Mouse (Mus musculus): ENCODE measurements around the gene Per1. TPM values are rescaled to one million over a fixed set of nuclear protein-coding genes. Genes with fewer than 3 reads are reported as not detected.
"Not testable (repeated sequence)": the region's sequence is repeated elsewhere in the genome, so short reads cannot be mapped to it uniquely, and the experiment has no call there.

Gene Per1
- polyA plus RNA-seq, 1 experiment from 2014 or later, result 7.2 TPM

GRCm38 (mm10) chr11:69093856-69094255 lies 1.2 kb upstream of the Per1 start:
- H3K27me3 ChIP-seq; H3K9ac ChIP-seq (replicated peaks); H3K4me2 ChIP-seq; ATAC-seq (ENCODE audit: insufficient number of reproducible peaks, insufficient read depth, low FRiP score, low TSS enrichment, low read depth); H3K27ac ChIP-seq; H3K9me3 ChIP-seq; H3K4me3 ChIP-seq (replicated peaks): not testable (repeated sequence)
- peaks cover 34% of the 10 kb centered on the region for H3K36me3 ChIP-seq
- 84% methylated on average over 7 of the region's 7 CpGs for WGBS
- peaks cover 64% of the 10 kb centered on the region for H3K4me1 ChIP-seq (replicated peaks)

- Histone ChIP-seq H3K4me3 (replicated peaks) (peak overlapping the region; percentile 57), H3K4me1 (replicated peaks) (peaks cover 63% of the 10 kb centered on the region), H3K4me2 (peak overlapping the region; percentile 98), H3K27me3 (no peaks in the 10 kb centered on the region), H3K9me3 (no peaks in the 10 kb centered on the region), H3K36me3 (peaks cover 24% of the 10 kb centered on the region), H3K27ac (peak overlapping the region; percentile 78), H3K9ac (replicated peaks) (peak overlapping the region; percentile 64)
- 2% methylated on average over 27 of the region's 27 CpGs for WGBS
- ATAC-seq (ENCODE audit: insufficient number of reproducible peaks, insufficient read depth, low FRiP score, low TSS enrichment, low read depth), result no peak
Observed at GRCm38 (mm10) chr11:69095511-69096231, 654 bp downstream of the Per1 start.

GRCm38 (mm10) chr11:69096360-69096986 lies 1.5 kb downstream of the Per1 start:
- 16% methylated on average over 9 of the region's 9 CpGs for WGBS
- peak overlapping the region; percentile 57 for H3K4me3 ChIP-seq (replicated peaks)
- no peak for ATAC-seq (ENCODE audit: insufficient number of reproducible peaks, insufficient read depth, low FRiP score, low TSS enrichment, low read depth)
- H3K36me3 ChIP-seq, result peaks cover 24% of the 10 kb centered on the region
- H3K9ac ChIP-seq (replicated peaks), result peak overlapping the region; percentile 40; the same call in 1 of the 2 replicates
- peak overlapping the region; percentile 81 for H3K27ac ChIP-seq
- peaks cover 61% of the 10 kb centered on the region for H3K4me1 ChIP-seq (replicated peaks)
- peak overlapping the region; percentile 98 for H3K4me2 ChIP-seq
- H3K27me3 ChIP-seq, result no peaks in the 10 kb centered on the region
- H3K9me3 ChIP-seq, result no peaks in the 10 kb centered on the region

- H3K27ac ChIP-seq, result peak overlapping the region; percentile 81
- no peak for ATAC-seq (ENCODE audit: insufficient number of reproducible peaks, insufficient read depth, low FRiP score, low TSS enrichment, low read depth)
- 5% methylated on average over 29 of the region's 29 CpGs for WGBS
- H3K4me1 ChIP-seq (replicated peaks), result peaks cover 56% of the 10 kb centered on the region
- H3K36me3 ChIP-seq, result peaks cover 24% of the 10 kb centered on the region
- H3K9ac ChIP-seq (replicated peaks), result peak overlapping the region; percentile 40
- peak overlapping the region; percentile 98 for H3K4me2 ChIP-seq
- H3K27me3 ChIP-seq, result no peaks in the 10 kb centered on the region
- peak overlapping the region; percentile 39 for H3K4me3 ChIP-seq (replicated peaks)
- no peaks in the 10 kb centered on the region for H3K9me3 ChIP-seq
Observed at GRCm38 (mm10) chr11:69096987-69097900, 2.2 kb downstream of the Per1 start.

- Histone ChIP-seq H3K4me1 (replicated peaks) (peaks cover 56% of the 10 kb centered on the region), H3K9ac (replicated peaks) (peak overlapping the region; percentile 65; the same call in 1 of the 2 replicates), H3K36me3 (peaks cover 27% of the 10 kb centered on the region), H3K27ac (peak overlapping the region; percentile 81), H3K4me2 (peak overlapping the region; percentile 98), H3K4me3 (replicated peaks) (peak overlapping the region; percentile 49), H3K9me3 (no peaks in the 10 kb centered on the region), H3K27me3 (no peaks in the 10 kb centered on the region)
- WGBS, result 23% methylated on average over 8 of the region's 8 CpGs
- ATAC-seq (ENCODE audit: insufficient number of reproducible peaks, insufficient read depth, low FRiP score, low TSS enrichment, low read depth), result no peak
Observed at GRCm38 (mm10) chr11:69098039-69098761, 3.2 kb downstream of the Per1 start.

- H3K36me3 ChIP-seq, result peaks cover 32% of the 10 kb centered on the region
- no peak for ATAC-seq (ENCODE audit: insufficient number of reproducible peaks, insufficient read depth, low FRiP score, low TSS enrichment, low read depth)
- H3K9ac ChIP-seq (replicated peaks), result peak overlapping the region; percentile 65
- no peaks in the 10 kb centered on the region for H3K27me3 ChIP-seq
- H3K4me2 ChIP-seq, result peak overlapping the region; percentile 98
- peak overlapping the region; percentile 84 for H3K27ac ChIP-seq
- peaks cover 56% of the 10 kb centered on the region for H3K4me1 ChIP-seq (replicated peaks)
- no peaks in the 10 kb centered on the region for H3K9me3 ChIP-seq
- under 1% methylated on average over 19 of the region's 19 CpGs for WGBS
- peak overlapping the region; percentile 49 for H3K4me3 ChIP-seq (replicated peaks)
Observed at GRCm38 (mm10) chr11:69098762-69099091, 3.7 kb downstream of the Per1 start.

GRCm38 (mm10) chr11:69099177-69099914 lies 4.3 kb downstream of the Per1 start:
- Histone ChIP-seq H3K4me1 (replicated peaks) (peaks cover 55% of the 10 kb centered on the region), H3K9me3 (no peaks in the 10 kb centered on the region), H3K4me3 (replicated peaks) (peak overlapping the region; percentile 49), H3K9ac (replicated peaks) (peak overlapping the region; percentile 65), H3K36me3 (peaks cover 38% of the 10 kb centered on the region), H3K27me3 (no peaks in the 10 kb centered on the region), H3K27ac (peak overlapping the region; percentile 84), H3K4me2 (peak overlapping the region; percentile 98)
- WGBS, result under 1% methylated on average over 22 of the region's 22 CpGs
- ATAC-seq (ENCODE audit: insufficient number of reproducible peaks, insufficient read depth, low FRiP score, low TSS enrichment, low read depth), result no peak

- peak overlapping the region; percentile 65; the same call in 1 of the 2 replicates for H3K9ac ChIP-seq (replicated peaks)
- H3K4me3 ChIP-seq (replicated peaks), result peak overlapping the region; percentile 49
- WGBS, result under 1% methylated on average over 23 of the region's 23 CpGs
- H3K4me1 ChIP-seq (replicated peaks), result peaks cover 52% of the 10 kb centered on the region
- peak overlapping the region; percentile 98 for H3K4me2 ChIP-seq
- peak overlapping the region; percentile 84 for H3K27ac ChIP-seq
- no peak for ATAC-seq (ENCODE audit: insufficient number of reproducible peaks, insufficient read depth, low FRiP score, low TSS enrichment, low read depth)
- H3K36me3 ChIP-seq, result peaks cover 44% of the 10 kb centered on the region
- H3K27me3 ChIP-seq, result no peaks in the 10 kb centered on the region
- H3K9me3 ChIP-seq, result no peaks in the 10 kb centered on the region
Observed at GRCm38 (mm10) chr11:69099915-69100345, 4.9 kb downstream of the Per1 start.

- H3K9me3 ChIP-seq, result no peaks in the 10 kb centered on the region
- H3K4me3 ChIP-seq (replicated peaks), result peak overlapping the region; percentile 49
- H3K27ac ChIP-seq, result peak overlapping the region; percentile 84; the same call in 1 of the 2 replicates
- ATAC-seq (ENCODE audit: insufficient number of reproducible peaks, insufficient read depth, low FRiP score, low TSS enrichment, low read depth), result no peak
- peak overlapping the region; percentile 65; the same call in 1 of the 2 replicates for H3K9ac ChIP-seq (replicated peaks)
- peak overlapping the region; percentile 98 for H3K4me2 ChIP-seq
- H3K27me3 ChIP-seq, result no peaks in the 10 kb centered on the region
- peaks cover 48% of the 10 kb centered on the region for H3K4me1 ChIP-seq (replicated peaks)
- peaks cover 53% of the 10 kb centered on the region for H3K36me3 ChIP-seq
- WGBS, result 91% methylated on average over 20 of the region's 20 CpGs
Observed at GRCm38 (mm10) chr11:69100639-69101360, 5.8 kb downstream of the Per1 start.

Data from limb, embryonic 12.5 days (tissue).